Mouse (Mus musculus): Measurements from ENCODE around the gene Scarf2.
A peak's percentile ranks its signal among the peaks of the same experiment; 100 is the strongest.

Scarf2 gene

DNA sequence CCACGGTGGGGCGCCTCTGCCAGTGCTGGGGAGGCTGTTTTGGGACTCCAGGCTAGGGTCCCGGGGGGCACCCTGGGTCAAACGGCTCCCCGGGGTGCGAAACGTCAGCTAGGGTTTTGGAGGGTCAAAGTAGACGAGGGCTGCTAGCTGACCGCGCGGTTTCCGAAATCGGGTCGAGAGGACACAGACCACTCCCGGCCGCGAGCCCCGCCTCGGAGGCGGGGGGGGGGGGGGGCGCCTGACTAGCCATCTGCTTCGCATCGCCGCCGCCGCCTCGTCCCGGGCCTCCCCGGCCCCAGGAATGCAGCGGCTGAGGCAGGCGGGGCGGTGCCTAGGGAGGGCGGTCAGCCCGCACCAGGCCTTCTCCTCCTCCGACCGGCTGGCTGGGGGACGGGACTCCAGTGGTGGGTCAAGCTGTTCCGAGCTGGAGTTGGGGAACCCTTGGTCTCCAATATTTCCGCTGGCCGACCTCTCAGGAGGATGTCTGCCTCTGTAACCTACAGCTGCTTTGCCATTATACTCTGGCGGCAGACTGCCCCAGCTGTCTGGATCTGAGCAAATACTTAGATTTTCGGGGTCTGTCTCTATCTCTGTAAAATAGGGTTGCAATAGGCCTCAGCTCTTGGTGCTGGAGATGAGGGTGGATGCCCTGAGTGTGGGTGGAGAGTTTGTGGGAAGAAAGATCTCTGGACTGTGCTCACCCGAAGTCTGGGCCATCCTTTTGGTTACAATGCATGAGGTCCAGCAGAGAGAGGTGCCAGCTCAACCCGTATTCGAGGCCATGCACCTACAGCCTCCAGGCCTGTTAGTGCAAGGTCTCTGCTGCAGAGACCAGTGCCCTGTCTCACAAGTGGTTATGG, 1.5 kb downstream of the Scarf2 start:
- DNase-seq (ENCODE audit: extremely low spot score) = peak; percentile 77

DNA sequence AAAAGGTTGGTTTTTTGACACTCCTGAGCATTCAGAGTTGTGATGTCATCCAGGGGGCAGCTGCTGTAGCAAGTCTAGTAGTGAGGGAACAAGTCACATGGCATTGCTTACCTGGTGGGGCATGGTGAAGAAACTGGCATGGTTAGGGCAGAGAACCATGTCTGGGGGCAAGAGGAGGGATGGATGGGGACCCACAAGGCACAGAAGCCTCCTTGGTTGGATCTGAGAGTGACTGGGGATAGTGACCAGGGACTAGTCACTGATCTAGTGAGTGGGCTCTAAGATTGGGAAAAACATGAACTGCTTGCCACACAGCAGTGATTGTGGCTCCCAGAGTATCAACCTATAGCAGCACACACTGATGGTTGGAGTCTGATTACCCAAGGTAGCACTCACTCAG, 2.5 kb downstream of the Scarf2 start:
- no peak for DNase-seq (ENCODE audit: extremely low spot score)

GRCm38 (mm10) chr16:17801777-17802455, 4.8 kb downstream of the Scarf2 start:
- no peak for DNase-seq (ENCODE audit: extremely low spot score)

GRCm38 (mm10) chr16:17802456-17802838, 5.4 kb downstream of the Scarf2 start:
- no peak for DNase-seq (ENCODE audit: extremely low spot score)

- peak; percentile 48 for DNase-seq (ENCODE audit: extremely low spot score)
These were observed 6.0 kb downstream of the Scarf2 start for GRCm38 (mm10) chr16:17802839-17803674.

- DNase-seq (ENCODE audit: extremely low spot score) = peak; percentile 47
These were observed 6.8 kb downstream of the Scarf2 start for GRCm38 (mm10) chr16:17803675-17804448.

DNA sequence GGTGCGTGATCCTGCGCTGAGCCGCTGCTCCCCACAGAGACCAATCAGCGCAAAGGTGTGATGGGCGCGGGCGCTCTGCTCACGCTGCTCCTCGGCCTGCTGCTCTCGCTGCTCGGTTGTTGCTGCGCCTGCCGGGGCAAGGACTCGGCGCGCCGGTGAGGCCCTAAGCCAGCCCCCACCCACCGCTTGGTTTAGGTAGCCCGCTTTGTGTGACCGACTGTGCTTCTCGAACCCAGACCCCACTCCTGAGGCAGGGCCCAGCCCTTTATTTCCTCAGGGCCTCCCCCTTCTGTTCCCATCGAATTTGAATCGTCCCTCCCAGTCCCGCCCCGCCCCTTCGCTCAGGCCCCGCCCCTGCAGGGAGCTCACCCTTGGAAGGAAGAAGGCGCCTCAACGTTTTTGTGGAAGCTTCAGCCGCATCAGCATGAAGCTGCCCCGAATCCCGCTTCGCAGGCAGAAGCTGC, 7.4 kb downstream of the Scarf2 start:
- DNase-seq (ENCODE audit: extremely low spot score) = peak; percentile 82

GRCm38 (mm10) chr16:17804982-17805381, 7.9 kb downstream of the Scarf2 start:
- DNase-seq (ENCODE audit: extremely low spot score) = no peak

DNA sequence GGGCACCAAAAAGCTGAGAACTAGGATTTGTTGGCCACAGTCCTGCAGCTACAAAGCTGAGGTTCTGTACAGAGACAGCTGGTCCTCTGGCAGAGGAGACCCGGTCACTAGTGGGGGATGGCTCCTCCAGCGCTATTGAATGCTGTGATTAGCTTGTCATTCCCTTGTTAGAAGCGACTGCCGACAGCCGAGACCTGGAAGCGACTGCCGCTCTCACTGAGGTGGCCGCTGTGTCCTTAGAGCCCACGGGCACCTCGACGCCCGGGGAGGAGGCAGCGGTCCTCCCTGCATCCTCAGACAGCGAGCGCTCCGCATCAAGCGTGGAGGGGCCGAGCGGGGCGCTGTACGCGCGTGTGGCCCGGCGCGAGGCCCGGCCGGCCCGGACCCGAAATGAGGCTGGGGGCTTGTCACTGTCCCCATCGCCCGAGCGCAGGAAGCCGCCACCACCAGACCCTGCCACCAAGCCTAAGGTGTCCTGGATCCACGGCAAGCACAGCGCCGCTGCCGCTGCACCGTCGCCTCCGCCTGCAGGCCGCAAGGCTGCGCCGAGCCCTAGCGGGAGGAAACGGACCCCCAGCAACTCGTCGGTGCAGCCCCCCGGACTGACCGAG, 9.6 kb downstream of the Scarf2 start:
- peak; percentile 73 for DNase-seq (ENCODE audit: extremely low spot score)

GRCm38 (mm10) chr16:17807192-17808009, 10.3 kb downstream of the Scarf2 start:
- DNase-seq (ENCODE audit: extremely low spot score) = peak; percentile 90

- no peak for DNase-seq (ENCODE audit: extremely low spot score)
These were observed 12.0 kb downstream of the Scarf2 start for GRCm38 (mm10) chr16:17809125-17809524.

GRCm38 (mm10) chr16:17809711-17810110, 12.6 kb downstream of the Scarf2 start:
- peak; percentile 64 for DNase-seq (ENCODE audit: extremely low spot score)

- no peak for DNase-seq (ENCODE audit: extremely low spot score)
These were observed 15.0 kb downstream of the Scarf2 start for GRCm38 (mm10) chr16:17812120-17812519.

DNA sequence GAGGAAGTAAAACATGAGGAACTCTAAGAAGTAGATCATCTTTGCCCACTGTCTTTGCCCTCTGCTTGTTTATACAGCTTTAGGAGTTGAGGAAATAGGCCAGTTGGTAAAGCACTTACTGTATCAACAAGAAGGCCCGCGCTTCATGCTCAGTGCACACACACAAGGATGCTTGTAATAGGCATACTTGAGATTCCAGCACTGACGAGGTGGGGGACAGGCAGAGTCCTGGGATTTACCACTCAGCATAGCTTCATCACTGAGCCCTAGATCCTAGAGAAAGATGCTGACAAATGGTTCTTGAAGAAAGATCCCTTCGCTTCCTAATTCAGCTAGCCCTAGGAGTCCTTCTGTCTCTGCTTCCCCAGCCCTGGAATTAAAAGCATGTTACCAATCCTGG, 16.1 kb downstream of the Scarf2 start:
- DNase-seq (ENCODE audit: extremely low spot score) = no peak

- DNase-seq (ENCODE audit: extremely low spot score) = peak; percentile 88
These were observed 18.6 kb downstream of the Scarf2 start for GRCm38 (mm10) chr16:17815411-17816402.

DNA sequence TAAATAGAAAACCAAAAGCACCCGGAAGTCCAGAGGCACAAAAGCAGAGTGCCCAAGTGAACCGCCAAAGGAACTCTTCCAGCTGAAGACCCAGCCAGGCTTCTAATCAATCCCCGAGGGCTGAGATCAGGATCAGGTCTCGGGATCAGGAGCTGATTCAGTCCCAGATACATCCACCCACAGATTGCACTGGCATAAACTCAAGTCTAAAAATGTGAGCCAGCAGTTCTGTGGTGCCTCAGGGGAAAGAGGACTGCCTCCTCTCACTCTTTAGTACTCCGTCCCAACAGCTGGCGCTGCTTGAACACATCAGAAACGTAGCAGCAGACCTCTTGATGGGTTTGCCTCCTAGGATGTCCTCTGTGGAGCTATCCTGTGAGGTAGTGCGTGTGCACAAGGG, 19.4 kb downstream of the Scarf2 start:
- no peak for DNase-seq (ENCODE audit: extremely low spot score)

GRCm38 (mm10) chr16:17826500-17826899, 29.4 kb downstream of the Scarf2 start:
- DNase-seq (ENCODE audit: extremely low spot score) = no peak

GRCm38 (mm10) chr16:17828229-17828628, 31.1 kb downstream of the Scarf2 start:
- DNase-seq (ENCODE audit: extremely low spot score) = no peak

- no peak for DNase-seq (ENCODE audit: extremely low spot score)
These were observed 31.8 kb downstream of the Scarf2 start for GRCm38 (mm10) chr16:17828867-17829266.

Measured in embryo, embryonic 9.5 days (tissue).